Mouse (Mus musculus) MEL (cell line): ENCODE data around the gene Fxyd7. TPM values are rescaled to one million over a fixed set of nuclear protein-coding genes. Genes with fewer than 3 reads are reported as not detected.

Experiments
- DNase-seq: peaks from one replicate; pipeline ENCODE4 v3.0.0; 2011; ENCODE audit warnings: low read depth, low spot score
- H3K27ac ChIP-seq: 2 replicates; pipeline ENCODE4 v1.5.1; 2012; ENCODE audit warnings: low read depth, mild to moderate bottlenecking, control low read depth, low read length, moderate library complexity; ENCODE audit not compliant: control insufficient read depth
- H3K27me3 ChIP-seq, 2 experiments: fragments of 150-350 bp in 1 of 2; sonication (generic) in 1 of 2; 2 replicates each; pipeline ENCODE4 v1.6.1; 2012; ENCODE audit warnings: low read length in 2 of 2, mild to moderate bottlenecking in 2 of 2, improper control_type of control experiment in 1 of 2, moderate library complexity in 1 of 2; ENCODE audit not compliant: insufficient read depth in 2 of 2, control insufficient read depth in 1 of 2
- H3K36me3 ChIP-seq, 2 experiments: 2 replicates each; pipeline ENCODE4 v1.6.1; 2012 to 2014; ENCODE audit warnings: low read length in 2 of 2, improper control_type of control experiment in 1 of 2, inconsistent platforms in 1 of 2, mild to moderate bottlenecking in 1 of 2; ENCODE audit not compliant: insufficient read depth in 2 of 2, control insufficient read depth in 1 of 2
- H3K4me1 ChIP-seq, 2 experiments: fragments of 150-350 bp in 1 of 2; sonication (generic) in 1 of 2; 2 replicates each; pipeline ENCODE4 v1.6.1; 2012; ENCODE audit warnings: low read length in 2 of 2, improper control_type of control experiment in 1 of 2, mild to moderate bottlenecking in 1 of 2; ENCODE audit not compliant: insufficient read depth in 2 of 2, control insufficient read depth in 1 of 2
- H3K4me3 ChIP-seq, 2 experiments: fragments of 150-350 bp in 1 of 2; sonication (generic) in 1 of 2; 2 replicates each; pipeline ENCODE4 v1.5.1; 2012; ENCODE audit warnings: low read depth in 2 of 2, low read length in 2 of 2, mild to moderate bottlenecking in 2 of 2, moderate library complexity in 2 of 2, control low read depth in 1 of 2, improper control_type of control experiment in 1 of 2; ENCODE audit not compliant: control insufficient read depth in 1 of 2, insufficient read depth in 1 of 2
- H3K79me2 ChIP-seq: 2 replicates; pipeline ENCODE4 v1.6.1; 2012; ENCODE audit warnings: mild to moderate bottlenecking, low read length, moderate library complexity; ENCODE audit not compliant: control insufficient read depth, poor library complexity, insufficient read depth
- H3K9ac ChIP-seq: 2 replicates; pipeline ENCODE4 v1.6.1; 2012; ENCODE audit warnings: low read depth, mild to moderate bottlenecking, control low read depth, low read length, moderate library complexity; ENCODE audit not compliant: control insufficient read depth, poor library complexity, severe bottlenecking
- H3K9me3 ChIP-seq: fragments of 150-350 bp; sonication (generic); replicated peaks from 2 replicates; pipeline ENCODE4 v1.6.1; 2012; ENCODE audit warnings: mild to moderate bottlenecking, low read length, improper control_type of control experiment, moderate library complexity; ENCODE audit not compliant: insufficient read depth
- CHD1 ChIP-seq: IDR thresholded peaks from 2 replicates; pipeline ENCODE4 v1.6.1; 2012; ENCODE audit warnings: low read depth, mild to moderate bottlenecking, inconsistent platforms, low read length, improper control_type of control experiment
- CTCF ChIP-seq, 3 experiments: IDR thresholded peaks in 2 of 3; conservative IDR thresholded peaks in 1 of 3; 2 replicates each; pipeline ENCODE4 v1.5.1; 2011 to 2012; ENCODE audit warnings: low read length in 3 of 3, low read depth in 2 of 3, mild to moderate bottlenecking in 2 of 3, improper control_type of control experiment in 1 of 3, inconsistent platforms in 1 of 3, mixed read lengths in 1 of 3, moderate library complexity in 1 of 3; ENCODE audit not compliant: control insufficient read depth in 1 of 3, insufficient read depth in 1 of 3, poor library complexity in 1 of 3, severe bottlenecking in 1 of 3
- GATA1 ChIP-seq: IDR thresholded peaks from 2 replicates; pipeline ENCODE4 v1.6.1; 2011; ENCODE audit warnings: low read depth, low read length, improper control_type of control experiment
- KAT2A ChIP-seq: conservative IDR thresholded peaks from 2 replicates; pipeline ENCODE4 v1.6.1; 2012; ENCODE audit warnings: low read depth, low read length, improper control_type of control experiment, inconsistent platforms
- MAFK ChIP-seq: IDR thresholded peaks from 2 replicates; pipeline ENCODE4 v1.6.1; 2011; ENCODE audit warnings: low read depth, mild to moderate bottlenecking, low read length, improper control_type of control experiment, borderline replicate concordance
- MYB ChIP-seq: IDR thresholded peaks from 2 replicates; pipeline ENCODE4 v1.6.1; 2011; ENCODE audit warnings: mild to moderate bottlenecking, low read depth, low read length, improper control_type of control experiment
- NELFE ChIP-seq: IDR thresholded peaks from 2 replicates; pipeline ENCODE4 v1.6.1; 2011; ENCODE audit warnings: low read depth, low read length, improper control_type of control experiment
- POLR2AphosphoS2 ChIP-seq: IDR thresholded peaks from 2 replicates; pipeline ENCODE4 v1.6.1; 2011; ENCODE audit warnings: low read length, improper control_type of control experiment
- POLR2AphosphoS5 ChIP-seq: IDR thresholded peaks from 2 replicates; pipeline ENCODE4 v1.6.1; 2012; ENCODE audit warnings: low read depth, borderline replicate concordance, mild to moderate bottlenecking, inconsistent platforms, low read length, moderate library complexity, mixed read lengths
- RAD21 ChIP-seq: IDR thresholded peaks from 2 replicates; pipeline ENCODE4 v1.6.1; 2011; ENCODE audit warnings: mild to moderate bottlenecking, low read depth, low read length, improper control_type of control experiment
- SMC3 ChIP-seq: IDR thresholded peaks from 2 replicates; pipeline ENCODE4 v1.6.1; 2011; ENCODE audit warnings: low read depth, low read length, improper control_type of control experiment
- TBP ChIP-seq: IDR thresholded peaks from 2 replicates; pipeline ENCODE4 v1.8.0; 2011; ENCODE audit warnings: low read depth, low read length, improper control_type of control experiment
- USF1 ChIP-seq: IDR thresholded peaks from 2 replicates; pipeline ENCODE4 v1.6.1; 2014; ENCODE audit warnings: low read depth, mild to moderate bottlenecking, inconsistent platforms, low read length, improper control_type of control experiment, moderate library complexity
- USF2 ChIP-seq, 2 experiments: IDR thresholded peaks; 2 replicates each; pipeline ENCODE4 v1.6.1; 2011 to 2012; ENCODE audit warnings: improper control_type of control experiment in 2 of 2, low read length in 2 of 2, borderline replicate concordance in 1 of 2, inconsistent platforms in 1 of 2, low read depth in 1 of 2, mild to moderate bottlenecking in 1 of 2; ENCODE audit not compliant: insufficient read depth in 1 of 2
- ZKSCAN1 ChIP-seq: IDR thresholded peaks from 2 replicates; pipeline ENCODE4 v1.6.1; 2012; ENCODE audit warnings: low read depth, mild to moderate bottlenecking, inconsistent platforms, low read length, improper control_type of control experiment, moderate library complexity
- ZNF384 ChIP-seq: IDR thresholded peaks from 2 replicates; pipeline ENCODE4 v1.6.1; 2012; ENCODE audit warnings: low read depth, mild to moderate bottlenecking, inconsistent platforms, low read length, improper control_type of control experiment
- polyA plus RNA-seq, 2 experiments: library from polyadenylated mRNA; stranded (reverse) in 1 of 2; unstranded in 1 of 2; fragments of >175 nt in 1 of 2; fragments of >200 nt in 1 of 2; gene quantifications; 2 replicates each; pipeline versions ENCODE4 v1.2.1 to v1.2.4; 2012; ENCODE audit warnings: low replicate concordance in 2 of 2, low read depth in 1 of 2; ENCODE audit not compliant: insufficient read length in 2 of 2, insufficient read depth in 1 of 2, missing spikeins in 1 of 2
- total RNA-seq: library from RNA; depleted of rRNA; stranded (reverse); fragments of 300-350 nt; gene quantifications from 2 replicates; pipeline ENCODE4 v1.2.3, GENCODE M21; 2012

The Fxyd7 gene
- total and polyA plus RNA-seq, 3 experiments = 0.11 TPM; not detected in 2

DNA sequence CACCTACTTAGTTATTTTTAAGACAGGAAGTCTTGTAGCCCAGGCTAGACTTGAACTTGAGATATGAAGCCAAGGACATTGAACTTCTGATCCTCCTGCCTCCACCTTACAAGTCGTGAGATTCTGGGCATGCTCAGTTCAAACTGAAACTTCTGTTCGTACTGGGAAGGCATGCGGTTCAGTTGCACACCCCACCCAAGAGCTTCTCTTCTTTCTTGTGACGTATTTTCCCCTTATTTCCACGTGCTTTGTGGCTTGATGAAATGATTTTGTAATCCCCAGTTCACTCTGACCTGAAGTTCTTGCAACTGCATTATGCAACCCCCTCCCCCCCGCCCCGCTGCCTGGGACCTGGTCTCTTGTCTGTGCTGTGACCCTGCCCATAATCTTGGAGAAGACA lies 19.5 kb downstream of the Fxyd7 start:
- Histone ChIP-seq H3K4me3 (no peak overlapping the region), H3K4me1 (peaks cover 12 to 28% of the 10 kb centered on the region in 2 experiments), H3K27ac (no peak overlapping the region), H3K9me3 (no peaks in the 10 kb centered on the region), H3K36me3 (peaks cover 0 to 16% of the 10 kb centered on the region in 2 experiments; a peak in 2 of 4 replicates), H3K79me2 (no peaks in the 10 kb centered on the region), H3K27me3 (no peaks in the 10 kb centered on the region)
- no peak for TF ChIP-seq ZNF384
- TF ChIP-seq KAT2A = no peak
- TF ChIP-seq CHD1 = no peak
- TF ChIP-seq MAFK = no peak
- TF ChIP-seq RAD21 = no peak
- no peak for TF ChIP-seq SMC3
- TF ChIP-seq TBP = no peak
- no peak for TF ChIP-seq USF1
- no peak for TF ChIP-seq POLR2AphosphoS5
- TF ChIP-seq ZKSCAN1 = no peak
- no peak for TF ChIP-seq CTCF (IDR thresholded peaks at IDR 0.05 in 2 of 3, conservative IDR thresholded peaks at IDR 0.05 in 1 of 3; ENCODE audit: control insufficient read depth in 1 of 3, insufficient read depth in 1 of 3, low read depth in 2 of 3, low read length in 3 of 3, poor library complexity in 1 of 3, severe bottlenecking in 1 of 3)
- TF ChIP-seq GATA1 = no peak
- TF ChIP-seq, all 39 proteins: peak for 0
- no peak overlapping the region for H3K9ac ChIP-seq
- no peak for DNase-seq

DNA sequence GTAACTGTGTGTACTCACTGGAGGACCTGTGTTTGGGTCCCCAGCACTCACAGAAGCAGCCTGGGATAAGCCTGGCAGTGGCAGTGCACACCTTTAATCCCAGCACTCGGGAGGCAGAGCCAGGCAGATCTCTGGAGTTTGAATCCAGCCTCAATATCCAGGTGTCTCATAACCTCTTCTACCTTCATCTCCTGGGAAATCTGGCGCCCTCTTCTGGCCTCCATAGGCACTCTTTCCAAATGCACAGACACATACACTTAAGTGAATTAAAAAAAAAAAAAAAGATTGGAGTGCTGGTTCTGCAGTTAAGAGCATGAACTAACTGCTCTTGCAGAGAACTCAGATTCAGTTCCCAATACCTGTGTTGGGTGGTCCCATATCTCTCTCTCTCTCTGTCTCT lies 20.6 kb downstream of the Fxyd7 start:
- Histone ChIP-seq H3K27ac (no peak overlapping the region), H3K9ac (no peak overlapping the region), H3K27me3 (no peaks in the 10 kb centered on the region), H3K79me2 (no peaks in the 10 kb centered on the region), H3K36me3 (peaks cover 0 to 10% of the 10 kb centered on the region in 2 experiments; a peak in 2 of 4 replicates), H3K4me1 (peaks cover 10 to 18% of the 10 kb centered on the region in 2 experiments), H3K9me3 (no peaks in the 10 kb centered on the region), H3K4me3 (no peak overlapping the region)
- peak; percentile 50 for DNase-seq
- TF ChIP-seq USF2 (IDR thresholded peaks at IDR 0.05; ENCODE audit: borderline replicate concordance in 1 of 2, insufficient read depth in 1 of 2, low read depth in 1 of 2, low read length in 2 of 2) (no peak), CHD1 (no peak), POLR2AphosphoS2 (no peak), ZNF384 (peak; percentile 85), RAD21 (no peak; the same call in 1 of the 2 replicates), CTCF (IDR thresholded peaks at IDR 0.05 in 2 of 3, conservative IDR thresholded peaks at IDR 0.05 in 1 of 3; ENCODE audit: control insufficient read depth in 1 of 3, insufficient read depth in 1 of 3, low read depth in 2 of 3, low read length in 3 of 3, poor library complexity in 1 of 3, severe bottlenecking in 1 of 3) (peak; percentile 19 to 31 (median 22); a peak in 3 of 6 replicates), MYB (no peak), NELFE (no peak)
